Mouse (Mus musculus) CH12.LX (cell line): ENCODE data around the gene Golga3.

ENCODE experiments used
- BHLHE40 ChIP-seq: IDR thresholded peaks from 2 replicates; pipeline ENCODE4 v1.6.1; 2011; ENCODE audit warnings: mild to moderate bottlenecking, low read depth, low read length, improper control_type of control experiment
- CTCF ChIP-seq, 2 experiments: IDR thresholded peaks in 1 of 2; conservative IDR thresholded peaks in 1 of 2; 2 replicates each; pipeline ENCODE4 v1.5.1; 2011 to 2012; ENCODE audit warnings: low read depth in 2 of 2, low read length in 2 of 2, improper control_type of control experiment in 1 of 2, inconsistent platforms in 1 of 2, mild to moderate bottlenecking in 1 of 2, moderate library complexity in 1 of 2
- E2F4 ChIP-seq: IDR thresholded peaks from 2 replicates; pipeline ENCODE4 v1.6.1; 2011; ENCODE audit warnings: low read depth, low read length, improper control_type of control experiment; ENCODE audit not compliant: insufficient replicate concordance
- ETS1 ChIP-seq: conservative IDR thresholded peaks from 2 replicates; pipeline ENCODE4 v1.6.1; 2012; ENCODE audit warnings: low read depth, mild to moderate bottlenecking, inconsistent platforms, low read length, improper control_type of control experiment, moderate library complexity
- MAX ChIP-seq: IDR thresholded peaks from 2 replicates; pipeline ENCODE4 v1.6.1; 2011; ENCODE audit warnings: low read length, improper control_type of control experiment
- NRF1 ChIP-seq: IDR thresholded peaks from 2 replicates; pipeline ENCODE4 v1.6.1; 2014; ENCODE audit warnings: low read depth, mild to moderate bottlenecking, inconsistent platforms, low read length, improper control_type of control experiment, moderate library complexity
- POLR2A ChIP-seq: IDR thresholded peaks from 2 replicates; pipeline ENCODE4 v1.6.1; 2011; ENCODE audit warnings: low read depth, mild to moderate bottlenecking, improper control_type of control experiment, low read length
- POLR2AphosphoS2 ChIP-seq: IDR thresholded peaks from 2 replicates; pipeline ENCODE4 v1.6.1; 2011; ENCODE audit warnings: low read depth, low read length, improper control_type of control experiment
- SMC3 ChIP-seq: IDR thresholded peaks from 2 replicates; pipeline ENCODE4 v1.6.1; 2011; ENCODE audit warnings: low read depth, low read length, improper control_type of control experiment
- ZNF384 ChIP-seq: IDR thresholded peaks from 2 replicates; pipeline ENCODE4 v1.6.1; 2012; ENCODE audit warnings: low read depth, low read length, improper control_type of control experiment, inconsistent platforms

DNA sequence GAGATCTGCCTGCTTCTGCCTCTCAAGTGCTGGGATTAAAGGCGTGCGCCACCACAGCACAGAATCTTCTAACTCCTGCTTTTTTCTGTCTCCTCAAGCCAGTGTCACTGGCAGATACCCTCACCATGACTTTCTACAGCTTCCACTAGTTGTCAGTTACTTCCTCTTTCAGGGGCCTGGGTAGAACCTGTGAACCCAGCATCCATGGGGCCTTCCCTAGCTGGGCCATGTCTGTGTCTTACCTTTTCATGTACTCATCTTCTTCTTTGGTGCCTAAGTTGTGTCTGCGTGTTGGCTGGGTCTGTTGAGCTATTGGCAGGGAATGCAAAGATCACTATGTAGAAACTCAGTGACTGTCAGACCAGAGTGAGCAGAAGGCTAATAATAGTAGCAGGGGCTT lies 38.7 kb upstream of the Golga3 start:
- TF ChIP-seq POLR2A: no peak
- TF ChIP-seq CTCF (conservative IDR thresholded peaks at IDR 0.05 in 1 of 2, IDR thresholded peaks at IDR 0.05 in 1 of 2; ENCODE audit: low read depth in 2 of 2, low read length in 2 of 2): no peak
- TF ChIP-seq POLR2AphosphoS2: no peak
- TF ChIP-seq NRF1: no peak
- TF ChIP-seq E2F4: no peak
- TF ChIP-seq ETS1: no peak
- TF ChIP-seq MAX: no peak
- no peak for TF ChIP-seq BHLHE40
- TF ChIP-seq ZNF384: no peak
- TF ChIP-seq SMC3: no peak
